Mouse (Mus musculus) forebrain, embryonic 11.5 days (tissue): Measurements from ENCODE around the gene Syt9. TPM values are rescaled to one million over a fixed set of nuclear protein-coding genes. Genes with fewer than 3 reads are reported as not detected.

Experiments
- ATAC-seq: fragments of 200-750 bp; cut with Nextera tagmentation; replicated peaks from 2 replicates; pipeline ENCODE4 v1.8.0; 2017; ENCODE audit warnings: moderate TSS enrichment; ENCODE audit not compliant: low FRiP score
- DNase-seq: peaks from one replicate; pipeline ENCODE4 v3.0.0-alpha.2; 2017; ENCODE audit warnings: low spot score
- H3K27ac ChIP-seq: fragments of 300-500 bp; sonication (generic); 2 replicates; pipeline ENCODE4 v1.5.1; 2014; ENCODE audit warnings: low read depth, low read length
- H3K27me3 ChIP-seq: fragments of 300-500 bp; sonication (generic); 2 replicates; pipeline ENCODE4 v1.6.1; 2014; ENCODE audit warnings: mild to moderate bottlenecking, low read length, mixed read lengths; ENCODE audit not compliant: control insufficient read depth, insufficient read depth
- H3K36me3 ChIP-seq: fragments of 300-500 bp; sonication (generic); 2 replicates; pipeline ENCODE4 v1.6.1; 2014; ENCODE audit warnings: mild to moderate bottlenecking, low read length, moderate library complexity, mixed read lengths; ENCODE audit not compliant: control insufficient read depth, insufficient read depth
- H3K4me1 ChIP-seq: fragments of 300-500 bp; sonication (generic); replicated peaks from 2 replicates; pipeline ENCODE4 v1.6.1; 2014; ENCODE audit warnings: low read length, mixed read lengths; ENCODE audit not compliant: control insufficient read depth, insufficient read depth
- H3K4me2 ChIP-seq: fragments of 300-500 bp; sonication (generic); 2 replicates; pipeline ENCODE4 v1.6.1; 2014; ENCODE audit warnings: low read depth, mild to moderate bottlenecking, low read length, moderate library complexity, mixed read lengths; ENCODE audit not compliant: severe bottlenecking
- H3K4me3 ChIP-seq: fragments of 300-500 bp; sonication (generic); 2 replicates; pipeline ENCODE4 v1.5.1; 2014; ENCODE audit warnings: low read depth, low read length
- H3K9ac ChIP-seq: fragments of 300-500 bp; sonication (generic); 2 replicates; pipeline ENCODE4 v1.6.1; 2014; ENCODE audit warnings: low read length
- H3K9me3 ChIP-seq: fragments of 300-500 bp; sonication (generic); 2 replicates; pipeline ENCODE4 v1.6.1; 2016; ENCODE audit warnings: low read length, mixed read lengths; ENCODE audit not compliant: control insufficient read depth
- WGBS: fragments of 180-500 bp; shearing (Covaris S2); extraction: QIAGEN DNeasy Blood & Tissue Kit; methylation state at CpG from one replicate; pipeline ENCODE4 v1.1.7; 2014; 5-methylcytosine and 5-hydroxymethylcytosine counted together
- polyA plus RNA-seq: library from polyadenylated mRNA; unstranded; fragments of >200 nt; fragmentation: Nextera tagmentation; extraction: Ambion mirVana; gene quantifications from 2 replicates; pipeline ENCODE4 v1.2.1, GENCODE M21; 2014

Gene Syt9
- polyA plus RNA-seq, 1 experiment from 2014 or later = 5.6 TPM

GRCm38 (mm10) chr7:107371126-107371920 is 795 bp downstream of the Syt9 start:
- H3K9me3 ChIP-seq = no peaks in the 10 kb centered on the region

DNA sequence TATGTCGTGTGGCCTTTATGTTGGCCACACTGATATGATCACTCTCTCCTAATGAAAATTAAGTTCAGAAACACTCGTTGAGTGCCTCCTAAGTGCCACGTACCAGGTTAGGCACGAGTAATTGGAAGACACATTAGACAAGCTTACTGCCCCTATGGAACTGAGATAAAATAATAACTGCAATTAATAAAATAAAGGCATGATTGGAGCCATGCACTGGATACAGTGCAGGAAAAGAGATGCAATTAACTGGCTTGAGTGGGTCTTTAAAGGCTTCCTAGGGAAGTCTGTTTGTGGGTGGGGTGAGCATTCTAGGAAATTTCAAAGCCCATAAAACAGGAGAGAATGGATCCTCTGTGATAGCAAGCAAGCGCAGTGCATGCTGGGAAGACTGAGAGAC is 10.0 kb downstream of the Syt9 start:
- 88% methylated on average over 5 of the region's 5 CpGs for WGBS
- Histone ChIP-seq H3K4me3 (no peak overlapping the region), H3K9ac (no peak overlapping the region), H3K27me3 (no peaks in the 10 kb centered on the region), H3K4me1 (no peaks in the 10 kb centered on the region), H3K27ac (no peak overlapping the region), H3K36me3 (no peaks in the 10 kb centered on the region), H3K9me3 (no peaks in the 10 kb centered on the region), H3K4me2 (no peak overlapping the region)
- DNase-seq (no peak), ATAC-seq (no peak)

More at GRCm38 (mm10) chr7:107371126-107371920, 795 bp downstream of the Syt9 start:
- Histone ChIP-seq H3K4me2 (peak overlapping the region; percentile 92), H3K27ac (no peak overlapping the region), H3K27me3 (peaks cover 15% of the 10 kb centered on the region), H3K9ac (peak overlapping the region; percentile 72), H3K4me3 (peak overlapping the region; percentile 67), H3K4me1 (no peaks in the 10 kb centered on the region), H3K36me3 (no peaks in the 10 kb centered on the region)
- DNase-seq (peak; percentile 75), ATAC-seq (peak; percentile 55)
- WGBS = 2% methylated on average over 45 of the region's 45 CpGs

- H3K4me2 ChIP-seq = no peak overlapping the region
- DNase-seq (no peak), ATAC-seq (no peak)
- no peak overlapping the region for H3K4me3 ChIP-seq
- no peaks in the 10 kb centered on the region for H3K27me3 ChIP-seq
- H3K27ac ChIP-seq = no peak overlapping the region
- H3K4me1 ChIP-seq = no peaks in the 10 kb centered on the region
- no peaks in the 10 kb centered on the region for H3K9me3 ChIP-seq
- no peaks in the 10 kb centered on the region for H3K36me3 ChIP-seq
- H3K9ac ChIP-seq = no peak overlapping the region
Measured at GRCm38 (mm10) chr7:107389604-107390003, 19.1 kb downstream of the Syt9 start.

DNA sequence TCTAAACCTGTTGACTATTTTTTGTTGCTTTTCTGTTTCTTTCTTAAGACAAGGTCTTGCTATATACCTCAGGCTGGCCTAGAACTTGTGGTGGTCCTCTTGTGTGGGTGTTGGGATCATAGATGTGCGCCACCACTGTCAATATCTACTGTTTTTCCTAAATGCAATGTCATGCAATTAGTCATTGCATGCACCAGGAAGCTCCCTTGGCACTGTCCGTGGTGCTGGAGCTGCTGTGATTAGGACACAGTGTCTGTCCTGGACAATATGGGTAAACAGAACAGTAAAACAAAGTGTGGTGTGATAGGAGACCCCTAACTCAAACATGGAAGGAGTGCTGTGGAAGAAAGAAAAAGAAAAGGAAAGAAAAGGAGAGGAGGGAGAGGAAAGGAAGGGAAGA is 22.2 kb downstream of the Syt9 start:
- H3K4me1 ChIP-seq = no peaks in the 10 kb centered on the region
- no peak for ATAC-seq
- H3K27me3 ChIP-seq = no peaks in the 10 kb centered on the region
- no peak overlapping the region for H3K9ac ChIP-seq
- peak; percentile 55 for DNase-seq
- no peaks in the 10 kb centered on the region for H3K9me3 ChIP-seq
- H3K36me3 ChIP-seq = no peaks in the 10 kb centered on the region
- no peak overlapping the region for H3K4me3 ChIP-seq
- WGBS = 70% methylated on average over 2 of the region's 2 CpGs
- no peak overlapping the region for H3K4me2 ChIP-seq
- H3K27ac ChIP-seq = no peak overlapping the region

DNA sequence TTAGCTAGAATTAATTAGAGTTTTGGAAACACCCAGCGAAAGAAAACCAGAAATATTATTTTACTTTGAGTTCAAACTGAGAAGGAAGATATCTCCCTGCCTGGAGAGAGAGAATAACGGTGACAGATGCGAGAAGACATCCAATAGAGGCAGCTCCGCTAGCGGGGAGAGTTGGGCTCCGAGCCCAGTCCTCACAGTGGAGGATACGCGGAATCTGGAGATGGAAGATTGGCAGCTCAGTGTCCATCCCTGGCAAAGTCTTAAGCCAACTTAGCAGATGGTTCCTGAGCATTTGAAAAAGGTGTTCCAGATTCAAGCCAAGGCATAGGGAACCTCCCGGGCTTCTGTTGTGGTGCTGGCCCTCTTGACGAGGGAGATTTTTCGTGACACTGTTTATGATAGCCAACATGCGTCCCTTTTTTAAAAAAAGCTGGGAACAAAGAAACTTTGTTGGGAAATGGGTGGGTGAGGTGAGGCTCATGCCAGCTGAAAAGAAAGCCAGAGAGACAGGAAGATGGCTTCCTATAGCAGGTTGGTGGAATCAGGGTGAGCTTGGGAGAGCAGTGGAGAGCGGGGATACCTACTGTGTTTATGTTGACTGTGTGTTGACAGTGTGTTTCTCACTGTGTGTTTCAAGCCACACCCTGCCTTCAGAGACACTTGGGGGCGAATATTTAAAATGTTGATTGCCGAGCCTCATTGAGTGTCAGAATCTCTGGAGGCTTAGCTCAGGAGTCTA is 29.7 kb downstream of the Syt9 start:
- H3K9ac ChIP-seq = no peak overlapping the region
- no peaks in the 10 kb centered on the region for H3K36me3 ChIP-seq
- H3K27me3 ChIP-seq = no peaks in the 10 kb centered on the region
- no peak for ATAC-seq
- H3K4me2 ChIP-seq = no peak overlapping the region
- no peak overlapping the region for H3K27ac ChIP-seq
- WGBS = 93% methylated on average over 15 of the region's 15 CpGs
- DNase-seq = no peak
- no peaks in the 10 kb centered on the region for H3K4me1 ChIP-seq
- H3K4me3 ChIP-seq = no peak overlapping the region
- no peaks in the 10 kb centered on the region for H3K9me3 ChIP-seq

GRCm38 (mm10) chr7:107403261-107403660 is 32.7 kb downstream of the Syt9 start:
- ATAC-seq (no peak), DNase-seq (no peak)
- no peak overlapping the region for H3K9ac ChIP-seq
- WGBS = 84% methylated on average over 3 of the region's 3 CpGs
- H3K27me3 ChIP-seq = no peaks in the 10 kb centered on the region
- no peaks in the 10 kb centered on the region for H3K9me3 ChIP-seq
- no peaks in the 10 kb centered on the region for H3K36me3 ChIP-seq
- no peak overlapping the region for H3K4me2 ChIP-seq
- no peaks in the 10 kb centered on the region for H3K4me1 ChIP-seq
- no peak overlapping the region for H3K4me3 ChIP-seq
- H3K27ac ChIP-seq = no peak overlapping the region

DNA sequence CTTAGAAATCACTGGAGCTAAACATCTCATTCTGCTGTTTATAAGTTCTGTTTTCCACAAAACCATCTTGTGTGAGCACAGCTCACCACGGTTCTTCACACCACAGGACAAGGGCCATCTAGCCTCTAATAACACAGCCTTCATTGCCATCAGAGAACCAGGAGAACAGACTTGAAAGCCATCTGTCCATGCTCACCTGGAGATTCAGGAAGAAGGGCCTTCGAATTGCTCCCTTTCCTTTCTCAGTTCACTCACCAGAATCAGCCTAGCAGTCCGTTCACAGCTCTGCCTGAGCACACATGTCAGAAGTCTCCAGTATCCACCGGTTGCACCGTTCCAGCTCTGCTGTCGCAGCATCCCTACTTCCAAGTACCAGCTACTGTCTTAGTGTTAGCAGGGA is 44.4 kb downstream of the Syt9 start:
- H3K4me1 ChIP-seq = no peaks in the 10 kb centered on the region
- no peak overlapping the region for H3K4me3 ChIP-seq
- 91% methylated on average over 6 of the region's 6 CpGs for WGBS
- no peak overlapping the region for H3K9ac ChIP-seq
- no peak for ATAC-seq
- H3K27me3 ChIP-seq = no peaks in the 10 kb centered on the region
- no peak for DNase-seq
- no peaks in the 10 kb centered on the region for H3K9me3 ChIP-seq
- no peaks in the 10 kb centered on the region for H3K36me3 ChIP-seq
- H3K27ac ChIP-seq = no peak overlapping the region
- H3K4me2 ChIP-seq = no peak overlapping the region

DNA sequence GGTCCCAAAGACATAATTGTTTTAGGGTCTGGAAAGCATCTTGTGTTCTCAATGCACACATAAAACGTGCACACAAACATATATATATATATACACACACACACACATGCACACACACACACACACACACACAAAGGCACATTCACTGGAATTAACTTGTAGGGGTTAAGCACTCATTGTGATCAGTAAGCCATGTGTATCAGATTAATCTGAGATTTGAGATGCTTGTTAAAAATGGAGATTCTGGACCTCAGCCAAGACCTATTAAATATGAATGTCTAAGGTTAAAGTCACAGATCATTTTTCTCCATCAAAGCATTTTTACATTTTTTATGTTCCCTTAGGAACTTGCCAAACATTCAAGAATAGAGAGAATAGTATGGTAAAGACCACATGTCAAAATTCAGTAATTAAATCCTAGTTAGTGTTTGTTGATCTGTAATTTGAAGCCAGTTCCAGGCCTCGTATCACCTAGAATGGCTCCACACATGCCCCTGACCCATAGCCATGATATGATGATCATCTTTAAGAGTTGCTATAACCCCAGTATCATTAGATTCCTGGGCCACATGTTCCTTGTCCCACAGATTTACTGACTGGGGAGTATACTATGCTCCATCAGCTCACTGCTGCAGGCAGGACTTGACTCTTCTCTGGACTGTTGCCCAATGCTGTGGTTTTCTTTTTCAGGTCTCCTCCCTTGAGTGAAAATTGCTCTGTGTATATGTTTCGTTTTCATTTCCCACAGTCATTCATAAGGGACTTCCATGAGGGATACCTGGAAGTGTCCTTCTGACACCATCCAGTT is 46.7 kb downstream of the Syt9 start:
- H3K4me3 ChIP-seq = no peak overlapping the region
- H3K9me3 ChIP-seq = no peaks in the 10 kb centered on the region
- H3K27ac ChIP-seq = no peak overlapping the region
- no peak overlapping the region for H3K4me2 ChIP-seq
- 78% methylated on average over 3 of the region's 3 CpGs for WGBS
- no peak for DNase-seq
- H3K9ac ChIP-seq = no peak overlapping the region
- ATAC-seq = no peak
- no peaks in the 10 kb centered on the region for H3K27me3 ChIP-seq
- no peaks in the 10 kb centered on the region for H3K36me3 ChIP-seq
- no peaks in the 10 kb centered on the region for H3K4me1 ChIP-seq
